Mouse (Mus musculus) adrenal gland, adult 2 months (tissue): ENCODE results near the gene Prap1. TPM values are rescaled to one million over a fixed set of nuclear protein-coding genes. Genes with fewer than 3 reads are reported as not detected.

ENCODE experiments used
- DNase-seq: peaks from one replicate; pipeline ENCODE4 v3.0.0; 2021
- long read RNA-seq: library from polyadenylated mRNA; stranded (forward); transcript quantifications from one replicate; pipeline ENCODE4 v2.0.0, GENCODE M21; 2021
- polyA plus RNA-seq: library from polyadenylated mRNA; depleted of rRNA; stranded (reverse); fragments of >200 nt; gene quantifications from 2 replicates; pipeline ENCODE4 v1.2.3, GENCODE M21; 2012; rRNA removed
- total RNA-seq, 2 experiments: library from RNA; stranded (reverse); gene quantifications; 2 replicates each; pipeline ENCODE4 v1.2.3; 2021

Gene Prap1
- total RNA-seq (not detected), polyA plus RNA-seq (not detected in 2 replicates)
- long read RNA-seq: 0 reads

GRCm38 (mm10) chr7:140092924-140093528, at the start of gene Prap1:
Gene Prap1 (plus strand): TSS chr7:140093395.
- no peak for DNase-seq

GRCm38 (mm10) chr7:140045546-140045945, 47.6 kb upstream of the Prap1 start:
- DNase-seq: no peak

- peak; percentile 24 for DNase-seq
These were observed 45.3 kb upstream of the Prap1 start for GRCm38 (mm10) chr7:140047811-140048311.

- DNase-seq: peak; percentile 14
These were observed 44.7 kb upstream of the Prap1 start, which contains the start of gene Msx3 for GRCm38 (mm10) chr7:140048361-140049114. Gene Msx3 (minus strand): TSS chr7:140049089.

- DNase-seq: peak; percentile 53
These were observed 44.0 kb upstream of the Prap1 start for GRCm38 (mm10) chr7:140049115-140049689.

GRCm38 (mm10) chr7:140054124-140054523, 39.1 kb upstream of the Prap1 start:
- no peak for DNase-seq

GRCm38 (mm10) chr7:140057413-140058407, 35.5 kb upstream of the Prap1 start:
- peak; percentile 43 for DNase-seq

GRCm38 (mm10) chr7:140058528-140058927, 34.7 kb upstream of the Prap1 start:
- no peak for DNase-seq

GRCm38 (mm10) chr7:140059601-140060000, 33.6 kb upstream of the Prap1 start:
- no peak for DNase-seq

GRCm38 (mm10) chr7:140060936-140061831, 32.0 kb upstream of the Prap1 start:
- peak; percentile 51 for DNase-seq

- no peak for DNase-seq
These were observed 31.4 kb upstream of the Prap1 start for GRCm38 (mm10) chr7:140061832-140062130.

- peak; percentile 32 for DNase-seq
These were observed 30.9 kb upstream of the Prap1 start for GRCm38 (mm10) chr7:140062307-140062706.

GRCm38 (mm10) chr7:140063092-140063491, 30.1 kb upstream of the Prap1 start:
- peak; percentile 59 for DNase-seq

- DNase-seq: no peak
These were observed 25.8 kb upstream of the Prap1 start for GRCm38 (mm10) chr7:140067397-140067796.

- peak; percentile 21 for DNase-seq
These were observed 23.0 kb upstream of the Prap1 start for GRCm38 (mm10) chr7:140070042-140070711.

- DNase-seq: no peak
These were observed 15.5 kb upstream of the Prap1 start for GRCm38 (mm10) chr7:140077698-140078097.

GRCm38 (mm10) chr7:140078711-140079110, 14.5 kb upstream of the Prap1 start:
- peak; percentile 62 for DNase-seq

- DNase-seq: peak; percentile 89
These were observed 12.6 kb upstream of the Prap1 start for GRCm38 (mm10) chr7:140080503-140081156.

GRCm38 (mm10) chr7:140081408-140082241, 11.6 kb upstream of the Prap1 start:
- DNase-seq: no peak
